Comparison of ENCODE assay signal across 7 mouse cellular contexts in genomic region chr9:54559771-54560471, GRCm38 (mm10). TPM values are rescaled to one million over a fixed set of nuclear protein-coding genes. Genes with fewer than 3 reads are reported as not detected.
DNase-seq lines count a peak whose midpoint lies in the region; ATAC-seq lines count a peak whose summit lies in the region.

Cib2 (minus strand) TSS chr9:54560218.

- 1% methylated on average over 53 of the region's 54 CpGs for WGBS in embryonic facial prominence, embryonic 11.5 days
- 3% methylated on average over 44 of the region's 54 CpGs for WGBS in limb, embryonic 11.5 days
- WGBS in midbrain, embryonic 14.5 days = 2% methylated on average over 54 of the region's 54 CpGs

- peak within 1 kb of the TSS; percentile 91 for H3K4me2 ChIP-seq in embryonic facial prominence, embryonic 11.5 days (ENCODE audit: low read depth, low read length)
- H3K4me2 ChIP-seq in limb, embryonic 11.5 days (ENCODE audit: low read depth, severe bottlenecking) = peak within 1 kb of the TSS; percentile 82
- peak within 1 kb of the TSS; percentile 75 for H3K4me2 ChIP-seq in midbrain, embryonic 14.5 days (ENCODE audit: low read length)

- peak within 1 kb of the TSS; percentile 52 for H3K9ac ChIP-seq in embryonic facial prominence, embryonic 11.5 days (replicated peaks; ENCODE audit: low read length)
- H3K9ac ChIP-seq in limb, embryonic 11.5 days (ENCODE audit: low read length) = peak within 1 kb of the TSS; percentile 51
- H3K9ac ChIP-seq in midbrain, embryonic 14.5 days (replicated peaks; ENCODE audit: low read length) = peak within 1 kb of the TSS; percentile 65

- no peaks in the 10 kb centered on the region; the same call in 1 of the 2 replicates for H3K27me3 ChIP-seq in embryonic facial prominence, embryonic 11.5 days (ENCODE audit: control insufficient read depth, insufficient read depth, low read length)
- H3K27me3 ChIP-seq in limb, embryonic 11.5 days (ENCODE audit: control insufficient read depth, insufficient read depth, low read length) = no peaks in the 10 kb centered on the region
- H3K27me3 ChIP-seq in midbrain, embryonic 14.5 days (ENCODE audit: control insufficient read depth, insufficient read depth, low read length) = no peaks in the 10 kb centered on the region

- DNase-seq in adrenal gland, postnatal 25 days = peak; percentile 89
- peak; percentile 83 for DNase-seq in embryonic facial prominence, embryonic 11.5 days (ENCODE audit: low spot score)
- DNase-seq in heart, adult 11 months = peak; percentile 99
- DNase-seq in kidney, adult 18-20 months = peak; percentile 88
- DNase-seq in limb, embryonic 11.5 days (ENCODE audit: low spot score) = peak; percentile 86
- DNase-seq in midbrain, embryonic 14.5 days = peak; percentile 87
- peak; percentile 45 for DNase-seq in spleen, adult 12 weeks (ENCODE audit: low spot score)

- H3K36me3 ChIP-seq in embryonic facial prominence, embryonic 11.5 days (replicated peaks; ENCODE audit: control insufficient read depth, insufficient read depth, low read depth, low read length) = no peaks in the 10 kb centered on the region
- H3K36me3 ChIP-seq in limb, embryonic 11.5 days (ENCODE audit: control insufficient read depth, insufficient read depth, low read length) = no peaks in the 10 kb centered on the region
- no peaks in the 10 kb centered on the region for H3K36me3 ChIP-seq in midbrain, embryonic 14.5 days (ENCODE audit: control insufficient read depth, insufficient read depth, low read length)

- ATAC-seq in embryonic facial prominence, embryonic 11.5 days (replicated peaks; ENCODE audit: insufficient number of reproducible peaks, low FRiP score, low TSS enrichment, low read depth) = peak; percentile 96
- peak; percentile 92 for ATAC-seq in limb, embryonic 11.5 days (ENCODE audit: insufficient number of reproducible peaks, low FRiP score, low TSS enrichment, low read depth)
- peak; percentile 92 for ATAC-seq in midbrain, embryonic 14.5 days (ENCODE audit: low FRiP score, low TSS enrichment)

- no peaks in the 10 kb centered on the region for H3K9me3 ChIP-seq in embryonic facial prominence, embryonic 11.5 days (replicated peaks; ENCODE audit: control insufficient read depth, low read length)
- H3K9me3 ChIP-seq in limb, embryonic 11.5 days (ENCODE audit: control insufficient read depth, low read length) = no peaks in the 10 kb centered on the region
- H3K9me3 ChIP-seq in midbrain, embryonic 14.5 days (ENCODE audit: control insufficient read depth, low read length) = no peaks in the 10 kb centered on the region

- no peak within 1 kb of the TSS for H3K27ac ChIP-seq in embryonic facial prominence, embryonic 11.5 days (replicated peaks; ENCODE audit: low read depth, low read length)
- H3K27ac ChIP-seq in limb, embryonic 11.5 days (replicated peaks; ENCODE audit: low read depth, low read length) = no peak within 1 kb of the TSS
- no peak within 1 kb of the TSS for H3K27ac ChIP-seq in midbrain, embryonic 14.5 days (replicated peaks; ENCODE audit: low read depth, low read length)

- peak within 1 kb of the TSS; percentile 56 for H3K4me3 ChIP-seq in embryonic facial prominence, embryonic 11.5 days (ENCODE audit: low read depth, low read length)
- peak within 1 kb of the TSS; percentile 51 for H3K4me3 ChIP-seq in limb, embryonic 11.5 days (ENCODE audit: low read depth, low read length)
- H3K4me3 ChIP-seq in midbrain, embryonic 14.5 days (replicated peaks; ENCODE audit: low read depth, low read length) = peak within 1 kb of the TSS; percentile 48

- peaks cover 5% of the 10 kb centered on the region; the same call in 1 of the 2 replicates for H3K4me1 ChIP-seq in embryonic facial prominence, embryonic 11.5 days (ENCODE audit: control insufficient read depth, insufficient read depth, low read length)
- no peaks in the 10 kb centered on the region for H3K4me1 ChIP-seq in limb, embryonic 11.5 days (ENCODE audit: control insufficient read depth, insufficient read depth, low read length)
- H3K4me1 ChIP-seq in midbrain, embryonic 14.5 days (ENCODE audit: control insufficient read depth, insufficient read depth, low read length) = no peaks in the 10 kb centered on the region; the same call in 1 of the 2 replicates

RNA-seq across cellular contexts. Expression of gene Cib2, which starts in this region (rescaled TPM):
- 37.7 and 48.6 TPM in 2 replicates for total RNA-seq in adrenal gland, postnatal 25 days (2021)
- polyA plus RNA-seq in embryonic facial prominence, embryonic 11.5 days (2014; fragmentation: Nextera tagmentation; extraction: Ambion mirVana) = 17.6 and 20.2 TPM in 2 replicates
- 15.4 and 16.3 TPM in 2 replicates for polyA plus RNA-seq in limb, embryonic 11.5 days (2014; fragmentation: Nextera tagmentation; extraction: Ambion mirVana)
- 41.5 and 51.7 TPM in 2 replicates for polyA plus RNA-seq in midbrain, embryonic 14.5 days (2014; fragmentation: Nextera tagmentation; extraction: Ambion mirVana)

Comparison
In these comparisons a context has a peak if more than half of its experiments do, and no peak if none do; other contexts are left out.
1. DNase-seq: peak in every context shown above with its lines; median percentile 99 in heart, adult 11 months; 89 in adrenal gland, postnatal 25 days; 88 in kidney, adult 18-20 months; 87 in midbrain, embryonic 14.5 days; 86 in limb, embryonic 11.5 days; 83 in embryonic facial prominence, embryonic 11.5 days; 45 in spleen, adult 12 weeks.